Mouse (Mus musculus): Measurements from ENCODE around the gene Vezt. TPM values are rescaled to one million over a fixed set of nuclear protein-coding genes. Genes with fewer than 3 reads are reported as not detected.

Gene Vezt
- total and polyA plus RNA-seq, 2 experiments from 2014 or later: 34.4 to 51.6 TPM

DNA sequence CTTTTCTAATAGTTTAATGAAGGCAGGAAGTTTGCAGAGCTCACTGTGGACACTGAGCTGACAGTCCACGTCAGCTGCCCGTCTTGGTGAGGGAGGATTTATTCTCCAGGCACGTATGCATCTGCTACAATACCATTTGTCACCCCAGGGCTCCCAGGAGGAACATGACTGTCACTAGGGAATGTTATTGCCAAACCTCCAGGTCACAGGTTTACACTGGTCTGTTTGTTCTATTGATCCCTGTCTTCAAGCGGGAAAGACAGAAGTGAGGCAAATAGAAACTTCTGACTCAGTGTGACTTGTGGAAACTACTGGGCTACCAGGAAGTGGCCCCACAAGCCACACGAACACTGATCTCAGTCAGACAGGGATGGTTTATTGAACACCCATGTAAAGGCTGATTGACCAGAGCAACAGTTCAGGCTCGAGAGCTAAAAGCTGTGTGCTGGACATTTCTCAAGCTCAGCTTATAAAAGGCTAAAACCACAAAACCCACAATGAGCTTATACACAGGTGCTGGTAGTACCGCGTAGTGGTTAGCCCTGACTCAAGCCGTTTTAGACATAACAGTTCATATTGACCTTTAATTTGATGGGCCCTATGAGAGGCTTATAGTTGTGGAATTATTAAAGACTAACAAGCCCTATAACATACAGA is 89.6 kb downstream of the Vezt start:
- ATAC-seq (peak; percentile 32), DNase-seq (ENCODE audit: low spot score) (peak; percentile 13)
- no peak for TF ChIP-seq CTCF (IDR thresholded peaks at IDR 0.05; ENCODE audit: low read depth)
- peak overlapping the region; percentile 27; the same call in 1 of the 2 replicates for H3K27ac ChIP-seq
- 57% methylated on average over 9 of the region's 9 CpGs for WGBS
- no peaks in the 10 kb centered on the region for H3K9me3 ChIP-seq (ENCODE audit: low read length)
- no peaks in the 10 kb centered on the region for H3K27me3 ChIP-seq (ENCODE audit: insufficient read depth, low read length)
- H3K36me3 ChIP-seq (ENCODE audit: insufficient read depth, low read length): no peaks in the 10 kb centered on the region
- peaks cover 4% of the 10 kb centered on the region; the same call in 1 of the 2 replicates for H3K4me1 ChIP-seq (ENCODE audit: insufficient read depth, low read length)
- no peak overlapping the region for H3K9ac ChIP-seq (replicated peaks; ENCODE audit: low read length)
- no peak overlapping the region for H3K4me3 ChIP-seq (ENCODE audit: low read length)
- no peak overlapping the region for H3K4me2 ChIP-seq (ENCODE audit: low read depth, low read length)

DNA sequence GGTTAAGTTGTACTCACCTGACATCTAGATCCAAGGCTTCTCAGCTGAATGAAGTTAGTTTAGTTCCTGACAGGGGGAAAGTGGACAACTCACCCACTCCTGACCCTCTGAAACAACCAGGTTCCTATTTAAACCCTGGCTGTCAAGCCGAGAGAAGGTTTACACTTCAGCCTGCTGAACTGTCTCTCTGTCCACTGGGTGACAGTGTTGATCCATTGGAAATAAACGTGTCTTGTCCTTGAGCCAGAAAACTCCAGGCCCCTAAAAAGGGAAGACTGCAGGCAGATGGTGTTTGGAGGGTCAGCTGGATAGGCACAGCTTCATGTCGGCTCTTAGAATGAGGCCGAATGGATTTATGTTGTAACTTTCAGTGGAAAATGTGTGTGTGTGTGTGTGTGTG is 90.3 kb downstream of the Vezt start:
- peak; percentile 92 for TF ChIP-seq CTCF (IDR thresholded peaks at IDR 0.05; ENCODE audit: low read depth)
- Histone ChIP-seq H3K9ac (replicated peaks; ENCODE audit: low read length) (no peak overlapping the region), H3K27me3 (ENCODE audit: insufficient read depth, low read length) (no peaks in the 10 kb centered on the region), H3K36me3 (ENCODE audit: insufficient read depth, low read length) (no peaks in the 10 kb centered on the region), H3K27ac (peak overlapping the region; percentile 27; the same call in 1 of the 2 replicates), H3K9me3 (ENCODE audit: low read length) (no peaks in the 10 kb centered on the region), H3K4me3 (ENCODE audit: low read length) (no peak overlapping the region), H3K4me1 (ENCODE audit: insufficient read depth, low read length) (peaks cover 4% of the 10 kb centered on the region; the same call in 1 of the 2 replicates), H3K4me2 (ENCODE audit: low read depth, low read length) (no peak overlapping the region)
- ATAC-seq: peak; percentile 88
- DNase-seq (ENCODE audit: low spot score): peak; percentile 87
- WGBS: 17% methylated on average over 4 of the region's 4 CpGs

DNA sequence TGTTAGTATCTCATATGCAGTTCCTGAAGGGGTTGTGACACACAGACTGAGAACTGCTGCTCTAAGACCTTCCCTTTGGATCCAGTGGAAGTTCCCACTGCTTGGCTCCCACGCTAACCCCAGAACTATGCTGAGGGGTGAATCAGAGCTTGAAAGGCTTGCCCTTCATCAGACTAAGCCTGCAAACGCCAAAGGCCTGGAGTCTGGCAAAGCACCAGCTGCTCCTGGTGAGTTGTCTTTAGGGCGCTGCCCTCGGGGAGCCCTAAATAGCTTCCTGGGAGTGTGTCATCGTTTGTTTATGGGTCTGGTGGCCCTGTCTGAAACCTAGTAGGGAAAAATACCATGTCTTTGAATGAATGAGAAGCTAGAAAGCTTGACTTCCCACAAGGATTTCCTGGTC is 91.4 kb downstream of the Vezt start:
- Histone ChIP-seq H3K9ac (replicated peaks; ENCODE audit: low read length) (no peak overlapping the region), H3K27me3 (ENCODE audit: insufficient read depth, low read length) (no peaks in the 10 kb centered on the region), H3K4me3 (ENCODE audit: low read length) (no peak overlapping the region), H3K36me3 (ENCODE audit: insufficient read depth, low read length) (no peaks in the 10 kb centered on the region), H3K27ac (no peak overlapping the region), H3K4me2 (ENCODE audit: low read depth, low read length) (no peak overlapping the region), H3K9me3 (ENCODE audit: low read length) (no peaks in the 10 kb centered on the region), H3K4me1 (ENCODE audit: insufficient read depth, low read length) (peaks cover 4% of the 10 kb centered on the region; the same call in 1 of the 2 replicates)
- ATAC-seq (no peak), DNase-seq (ENCODE audit: low spot score) (no peak)
- no peak for TF ChIP-seq CTCF (IDR thresholded peaks at IDR 0.05; ENCODE audit: low read depth)
- 42% methylated on average over 5 of the region's 5 CpGs for WGBS

DNA sequence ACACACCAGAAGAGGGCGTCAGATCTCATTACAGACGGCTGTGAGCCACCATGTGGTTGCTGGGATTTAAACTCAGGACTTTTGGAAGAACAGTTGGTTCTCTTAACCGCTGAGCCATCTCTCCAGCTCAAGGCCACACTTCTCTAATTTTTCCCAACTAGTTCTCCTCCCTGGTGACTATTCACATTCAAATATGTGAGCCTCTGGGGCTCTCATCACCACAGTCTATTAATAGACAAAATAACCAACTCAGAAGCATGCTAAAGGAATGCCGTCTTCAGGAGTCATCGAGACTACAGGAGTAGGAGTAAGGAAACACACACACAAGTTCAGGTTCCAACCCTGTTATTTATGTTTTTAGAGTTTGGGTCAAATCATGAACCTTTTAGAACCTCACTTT is 95.3 kb downstream of the Vezt start:
- Histone ChIP-seq H3K4me1 (ENCODE audit: insufficient read depth, low read length) (no peaks in the 10 kb centered on the region), H3K9ac (replicated peaks; ENCODE audit: low read length) (no peak overlapping the region), H3K4me3 (ENCODE audit: low read length) (no peak overlapping the region), H3K4me2 (ENCODE audit: low read depth, low read length) (no peak overlapping the region), H3K27me3 (ENCODE audit: insufficient read depth, low read length) (no peaks in the 10 kb centered on the region), H3K27ac (no peak overlapping the region), H3K36me3 (ENCODE audit: insufficient read depth, low read length) (no peaks in the 10 kb centered on the region), H3K9me3 (ENCODE audit: low read length) (no peaks in the 10 kb centered on the region)
- DNase-seq (ENCODE audit: low spot score) (no peak), ATAC-seq (no peak)
- TF ChIP-seq CTCF (IDR thresholded peaks at IDR 0.05; ENCODE audit: low read depth): no peak
- 77% methylated on average over 5 of the region's 5 CpGs for WGBS

DNA sequence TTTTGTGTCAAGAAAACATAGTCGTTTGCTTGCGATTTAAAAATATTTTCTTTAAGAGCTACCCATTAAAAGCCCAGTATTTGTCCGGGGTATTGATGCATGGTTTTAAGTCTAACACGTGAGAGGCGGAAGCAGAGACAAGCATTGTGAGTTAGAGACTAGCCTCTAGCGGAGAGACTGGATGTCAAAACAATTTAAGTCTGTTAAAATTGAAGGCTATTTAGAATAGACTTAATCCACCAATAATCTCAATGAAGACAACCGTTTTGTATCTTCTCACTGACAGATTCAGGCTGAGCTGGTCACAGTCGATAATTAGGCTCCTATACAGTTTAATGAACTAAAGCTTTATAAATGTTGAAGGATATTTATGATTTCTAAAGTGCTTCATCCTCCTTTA is 95.9 kb downstream of the Vezt start:
- no peak overlapping the region for H3K9ac ChIP-seq (replicated peaks; ENCODE audit: low read length)
- no peak overlapping the region for H3K27ac ChIP-seq
- DNase-seq (ENCODE audit: low spot score) (no peak), ATAC-seq (no peak)
- no peaks in the 10 kb centered on the region for H3K27me3 ChIP-seq (ENCODE audit: insufficient read depth, low read length)
- no peak for TF ChIP-seq CTCF (IDR thresholded peaks at IDR 0.05; ENCODE audit: low read depth)
- no peaks in the 10 kb centered on the region for H3K4me1 ChIP-seq (ENCODE audit: insufficient read depth, low read length)
- H3K4me3 ChIP-seq (ENCODE audit: low read length): no peak overlapping the region
- WGBS: 81% methylated on average over 8 of the region's 8 CpGs
- no peaks in the 10 kb centered on the region for H3K36me3 ChIP-seq (ENCODE audit: insufficient read depth, low read length)
- no peak overlapping the region for H3K4me2 ChIP-seq (ENCODE audit: low read depth, low read length)
- H3K9me3 ChIP-seq (ENCODE audit: low read length): no peaks in the 10 kb centered on the region

DNA sequence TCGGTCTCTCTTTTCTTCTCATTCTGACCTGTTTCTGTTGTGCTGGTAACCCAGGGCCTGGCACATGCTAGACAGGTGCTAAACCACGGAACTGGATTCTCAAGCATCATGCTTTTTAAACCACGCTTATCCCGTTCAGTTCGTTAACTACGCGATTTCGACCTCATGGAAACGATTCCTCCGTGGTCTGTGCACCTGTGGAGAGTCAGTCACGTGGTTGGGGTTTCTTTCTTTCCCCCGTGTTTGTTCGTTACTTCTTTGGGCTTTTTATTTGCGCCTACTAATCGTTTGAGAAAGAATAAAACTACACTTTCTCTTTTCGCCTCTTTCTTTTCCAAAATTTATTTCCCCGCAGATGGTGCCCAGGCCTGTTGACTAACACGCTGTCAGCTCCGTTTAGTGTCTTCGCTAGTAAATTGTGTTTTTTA is 96.8 kb downstream of the Vezt start:
- peak; percentile 44 for DNase-seq (ENCODE audit: low spot score)
- WGBS: 71% methylated on average over 20 of the region's 20 CpGs

DNA sequence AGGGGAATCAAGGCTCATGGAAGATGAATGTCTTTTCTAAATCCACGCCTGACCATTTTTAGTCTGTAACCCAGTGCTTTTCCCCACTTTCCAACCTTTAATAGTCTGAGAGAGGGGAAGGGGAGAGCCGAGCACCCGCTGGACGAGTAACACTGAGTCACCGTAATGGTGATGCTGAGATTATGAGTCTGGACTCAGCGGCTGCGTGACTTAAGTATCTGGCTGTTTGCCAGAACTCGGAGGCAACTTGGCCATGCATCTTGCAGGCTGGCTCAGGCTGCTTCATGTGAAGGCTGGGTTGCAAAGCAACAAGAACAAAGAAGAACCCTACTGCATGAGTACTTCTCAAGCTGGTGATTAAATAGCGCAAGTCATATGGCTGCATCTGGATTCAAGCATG is 101.6 kb downstream of the Vezt start:
- ATAC-seq (peak; percentile 86), DNase-seq (ENCODE audit: low spot score) (peak; percentile 87)
- Histone ChIP-seq H3K9ac (replicated peaks; ENCODE audit: low read length) (no peak overlapping the region), H3K36me3 (ENCODE audit: insufficient read depth, low read length) (no peaks in the 10 kb centered on the region), H3K9me3 (ENCODE audit: low read length) (no peaks in the 10 kb centered on the region), H3K4me2 (ENCODE audit: low read depth, low read length) (0 out of 2 replicates have a peak overlapping the region, but pooled peaks have one; percentile 16), H3K4me1 (ENCODE audit: insufficient read depth, low read length) (no peaks in the 10 kb centered on the region), H3K27me3 (ENCODE audit: insufficient read depth, low read length) (no peaks in the 10 kb centered on the region), H3K4me3 (ENCODE audit: low read length) (no peak overlapping the region), H3K27ac (no peak overlapping the region)
- TF ChIP-seq CTCF (IDR thresholded peaks at IDR 0.05; ENCODE audit: low read depth): no peak
- WGBS: 29% methylated on average over 9 of the region's 9 CpGs

More for the DNA sequence above, 96.8 kb downstream of the Vezt start:
- Histone ChIP-seq H3K4me1 (ENCODE audit: insufficient read depth, low read length) (no peaks in the 10 kb centered on the region), H3K36me3 (ENCODE audit: insufficient read depth, low read length) (no peaks in the 10 kb centered on the region), H3K4me2 (ENCODE audit: low read depth, low read length) (no peak overlapping the region), H3K9me3 (ENCODE audit: low read length) (no peaks in the 10 kb centered on the region), H3K9ac (replicated peaks; ENCODE audit: low read length) (no peak overlapping the region), H3K27ac (no peak overlapping the region), H3K27me3 (ENCODE audit: insufficient read depth, low read length) (no peaks in the 10 kb centered on the region), H3K4me3 (ENCODE audit: low read length) (no peak overlapping the region)
- no peak for TF ChIP-seq CTCF (IDR thresholded peaks at IDR 0.05; ENCODE audit: low read depth)
- ATAC-seq: no peak
